Mouse (Mus musculus) intestine, postnatal 0 days (tissue): Measurements from ENCODE around the gene Cant1. TPM values are rescaled to one million over a fixed set of nuclear protein-coding genes. Genes with fewer than 3 reads are reported as not detected.
"Not testable (repeated sequence)": the region's sequence is repeated elsewhere in the genome, so short reads cannot be mapped to it uniquely, and the experiment has no call there.

Experiments used
- ATAC-seq: fragments of 200-750 bp; cut with Nextera tagmentation; 2 replicates; pipeline ENCODE4 v1.8.0; 2017; ENCODE audit warnings: mild to moderate bottlenecking, moderate TSS enrichment, moderate library complexity
- H3K27ac ChIP-seq: fragments of 300-500 bp; sonication (generic); 2 replicates; pipeline ENCODE4 v1.5.1; 2014; ENCODE audit warnings: mild to moderate bottlenecking, low read depth, low read length, moderate library complexity
- H3K27me3 ChIP-seq: fragments of 300-500 bp; sonication (generic); replicated peaks from 2 replicates; pipeline ENCODE4 v1.6.1; 2014; ENCODE audit warnings: low read length, mixed read lengths; ENCODE audit not compliant: control insufficient read depth, insufficient read depth
- H3K36me3 ChIP-seq: fragments of 300-500 bp; sonication (generic); 2 replicates; pipeline ENCODE4 v1.6.1; 2014; ENCODE audit warnings: mild to moderate bottlenecking, moderate library complexity; ENCODE audit not compliant: control insufficient read depth, insufficient read depth
- H3K4me1 ChIP-seq: fragments of 300-500 bp; sonication (generic); replicated peaks from 2 replicates; pipeline ENCODE4 v1.6.1; 2014; ENCODE audit warnings: antibody characterized with exemption, low read length, mixed read lengths; ENCODE audit not compliant: control insufficient read depth, insufficient read depth
- H3K4me2 ChIP-seq: fragments of 300-500 bp; sonication (generic); replicated peaks from 2 replicates; pipeline ENCODE4 v1.6.1; 2014; ENCODE audit warnings: low read depth, mild to moderate bottlenecking, moderate library complexity
- H3K4me3 ChIP-seq: fragments of 300-500 bp; sonication (generic); 2 replicates; pipeline ENCODE4 v1.5.1; 2014; ENCODE audit warnings: low read depth, low read length
- H3K9ac ChIP-seq: fragments of 300-500 bp; sonication (generic); 2 replicates; pipeline ENCODE4 v1.6.1; 2014; ENCODE audit warnings: mild to moderate bottlenecking, low read depth, low read length
- H3K9me3 ChIP-seq: fragments of 300-500 bp; sonication (generic); 2 replicates; pipeline ENCODE4 v1.6.1; 2016; ENCODE audit warnings: mixed run types; ENCODE audit not compliant: control insufficient read depth
- CTCF ChIP-seq: sonication (generic); IDR thresholded peaks from 2 replicates; pipeline ENCODE4 v1.5.1; 2016; ENCODE audit warnings: low read depth, mild to moderate bottlenecking, control low read depth, antibody characterized with exemption, moderate library complexity
- WGBS: fragments of 180-500 bp; shearing (Covaris S2); extraction: QIAGEN DNeasy Blood & Tissue Kit; methylation state at CpG from one replicate; pipeline ENCODE4 v1.1.7; 2014; 5-methylcytosine and 5-hydroxymethylcytosine counted together
- polyA plus RNA-seq: library from polyadenylated mRNA; unstranded; fragments of >200 nt; fragmentation: Nextera tagmentation; extraction: Ambion mirVana; gene quantifications from 2 replicates; pipeline ENCODE4 v1.2.1, GENCODE M21; 2015

The Cant1 gene
- polyA plus RNA-seq, 1 experiment from 2014 or later = 35.0 TPM

DNA sequence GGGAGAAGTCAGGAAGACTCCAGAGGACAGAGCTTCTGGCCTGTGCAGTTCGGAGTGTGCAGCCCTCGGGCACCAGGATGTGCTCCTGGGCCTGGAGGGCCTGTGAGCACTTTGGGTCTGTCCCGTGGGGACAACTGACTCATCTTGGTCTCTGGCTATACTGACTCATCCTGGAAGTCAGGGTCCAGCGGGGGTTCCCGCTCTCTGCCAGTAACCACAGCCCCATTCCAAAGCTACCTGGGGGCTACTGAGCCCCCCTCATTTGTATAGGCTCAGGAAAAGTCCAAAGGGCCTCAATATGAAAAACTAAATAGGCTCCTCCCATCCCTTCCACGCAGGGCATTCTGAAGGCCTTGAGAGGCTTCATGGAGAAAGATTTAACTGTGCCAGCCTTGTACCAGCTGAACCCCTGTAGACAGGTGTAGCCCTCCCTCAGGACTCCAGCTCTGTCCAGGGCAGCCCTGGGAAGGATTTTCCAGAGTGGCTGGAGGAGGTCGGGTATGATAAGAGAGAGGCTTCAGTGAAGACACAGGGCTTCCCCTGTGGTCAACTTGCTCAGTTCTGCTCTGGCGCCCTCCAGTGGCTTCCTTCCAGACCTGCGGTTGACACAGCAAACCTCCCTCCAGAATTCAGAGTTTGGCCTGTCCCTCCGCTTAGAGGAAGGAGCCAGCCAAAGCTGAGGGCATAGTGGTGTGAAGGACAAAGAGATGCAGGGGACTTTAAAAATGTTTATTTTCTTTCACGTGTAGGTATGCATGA is 39.5 kb downstream of the Cant1 start:
- H3K27me3 ChIP-seq = no peaks in the 10 kb centered on the region
- no peak overlapping the region for H3K27ac ChIP-seq
- H3K9ac ChIP-seq = no peak overlapping the region
- no peaks in the 10 kb centered on the region for H3K36me3 ChIP-seq
- H3K4me2 ChIP-seq = no peak overlapping the region
- H3K4me3 ChIP-seq = no peak overlapping the region
- 37% methylated on average over 11 of the region's 11 CpGs for WGBS
- H3K4me1 ChIP-seq = no peaks in the 10 kb centered on the region
- no peaks in the 10 kb centered on the region for H3K9me3 ChIP-seq
- 0 out of 2 replicates have a peak, but pooled peaks have one; percentile 13 for ATAC-seq
- peak; percentile 91 for TF ChIP-seq CTCF

DNA sequence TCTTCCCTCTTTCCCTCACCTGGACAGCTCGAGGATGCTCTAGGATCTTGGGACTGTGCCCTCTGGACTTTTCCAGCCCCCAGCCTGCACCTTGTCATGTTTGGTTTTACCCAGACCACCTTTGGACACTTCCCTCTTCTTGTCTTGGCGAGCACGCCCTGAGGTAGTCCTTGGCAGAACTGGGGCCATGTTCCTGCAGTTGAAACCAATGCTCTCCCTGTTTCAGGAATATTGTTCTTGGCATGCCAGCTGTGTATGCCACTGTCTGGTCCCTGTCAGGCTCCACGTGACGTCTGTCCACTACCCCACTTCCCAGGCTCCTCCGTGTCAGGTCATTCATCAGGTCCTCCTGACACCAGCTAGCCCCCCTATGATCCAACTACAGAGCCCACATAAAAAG is 40.2 kb downstream of the Cant1 start:
- Histone ChIP-seq H3K4me3 (no peak overlapping the region), H3K4me1 (no peaks in the 10 kb centered on the region), H3K27me3 (no peaks in the 10 kb centered on the region), H3K9ac (no peak overlapping the region), H3K9me3 (no peaks in the 10 kb centered on the region), H3K36me3 (no peaks in the 10 kb centered on the region), H3K27ac (no peak overlapping the region), H3K4me2 (no peak overlapping the region)
- no peak for TF ChIP-seq CTCF
- 88% methylated on average over 6 of the region's 6 CpGs for WGBS
- ATAC-seq = no peak

DNA sequence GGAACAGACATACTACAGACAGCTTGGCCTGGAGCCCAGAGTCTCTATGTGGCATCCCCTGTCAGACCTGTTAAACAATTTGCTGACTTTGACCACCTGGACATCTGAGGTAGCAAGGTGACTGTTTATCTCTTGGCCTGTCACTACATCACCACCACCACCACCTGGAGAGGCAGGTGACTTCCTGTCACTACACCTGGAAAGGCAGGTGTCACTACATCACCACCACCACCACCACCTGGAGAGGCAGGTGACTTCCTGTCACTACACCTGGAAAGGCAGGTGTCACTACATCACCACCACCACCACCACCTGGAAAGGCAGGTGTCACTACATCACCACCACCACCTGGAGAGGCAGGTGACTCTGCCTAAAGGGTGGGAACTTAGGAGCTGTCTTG is 42.6 kb downstream of the Cant1 start:
- H3K9me3 ChIP-seq, H3K27me3 ChIP-seq, H3K9ac ChIP-seq, H3K4me3 ChIP-seq, H3K4me1 ChIP-seq, H3K27ac ChIP-seq, H3K36me3 ChIP-seq, ATAC-seq, H3K4me2 ChIP-seq: not testable (repeated sequence)

DNA sequence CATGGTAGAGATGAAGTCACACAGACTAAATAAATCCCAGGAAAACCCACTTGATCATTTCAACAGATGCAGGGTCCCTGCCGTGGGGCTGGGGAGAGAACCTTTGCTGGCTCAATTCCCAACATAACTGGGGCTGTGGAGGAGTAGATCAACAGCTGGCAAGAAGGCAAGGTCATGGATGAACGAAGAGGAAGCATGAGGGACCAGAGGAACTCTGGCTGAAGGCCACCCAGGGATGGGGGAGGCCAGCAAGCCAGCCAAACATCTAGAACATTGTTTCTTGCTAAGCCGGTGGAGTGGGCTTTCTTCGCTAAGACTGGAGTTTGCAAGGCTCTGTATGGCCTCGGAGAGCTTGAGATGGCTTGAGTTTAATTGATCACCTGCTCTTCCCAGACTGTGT is 43.0 kb downstream of the Cant1 start:
- no peaks in the 10 kb centered on the region for H3K9me3 ChIP-seq
- H3K4me3 ChIP-seq = no peak overlapping the region
- H3K9ac ChIP-seq = no peak overlapping the region
- no peaks in the 10 kb centered on the region for H3K27me3 ChIP-seq
- ATAC-seq = no peak
- 67% methylated on average over 5 of the region's 5 CpGs for WGBS
- H3K4me2 ChIP-seq = no peak overlapping the region
- no peak overlapping the region for H3K27ac ChIP-seq
- no peaks in the 10 kb centered on the region for H3K36me3 ChIP-seq
- no peaks in the 10 kb centered on the region for H3K4me1 ChIP-seq
- TF ChIP-seq CTCF = no peak

DNA sequence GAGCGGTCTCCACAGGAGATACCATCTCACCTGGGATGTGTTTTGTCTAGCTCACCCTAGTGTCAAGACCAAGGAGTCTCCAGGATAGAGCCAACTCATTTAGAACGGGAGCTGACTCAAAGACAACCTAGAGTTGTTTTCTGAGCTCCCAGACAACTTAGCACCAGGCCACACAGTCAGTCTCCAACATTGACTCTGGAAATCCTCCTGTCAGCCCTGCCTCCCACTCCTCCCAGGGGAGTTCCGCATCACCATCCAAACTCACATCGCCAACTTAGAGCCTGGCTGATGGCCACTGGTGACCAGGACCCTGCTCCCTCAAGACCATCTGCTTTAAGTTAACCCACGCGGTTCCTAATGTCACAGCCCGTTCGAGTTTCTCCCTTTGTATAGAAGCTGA is 43.4 kb downstream of the Cant1 start:
- Histone ChIP-seq H3K27ac (no peak overlapping the region), H3K36me3 (no peaks in the 10 kb centered on the region), H3K4me2 (no peak overlapping the region), H3K4me1 (no peaks in the 10 kb centered on the region), H3K9me3 (no peaks in the 10 kb centered on the region), H3K4me3 (no peak overlapping the region), H3K9ac (no peak overlapping the region), H3K27me3 (no peaks in the 10 kb centered on the region)
- ATAC-seq = no peak
- WGBS = 86% methylated on average over 8 of the region's 8 CpGs
- no peak for TF ChIP-seq CTCF

DNA sequence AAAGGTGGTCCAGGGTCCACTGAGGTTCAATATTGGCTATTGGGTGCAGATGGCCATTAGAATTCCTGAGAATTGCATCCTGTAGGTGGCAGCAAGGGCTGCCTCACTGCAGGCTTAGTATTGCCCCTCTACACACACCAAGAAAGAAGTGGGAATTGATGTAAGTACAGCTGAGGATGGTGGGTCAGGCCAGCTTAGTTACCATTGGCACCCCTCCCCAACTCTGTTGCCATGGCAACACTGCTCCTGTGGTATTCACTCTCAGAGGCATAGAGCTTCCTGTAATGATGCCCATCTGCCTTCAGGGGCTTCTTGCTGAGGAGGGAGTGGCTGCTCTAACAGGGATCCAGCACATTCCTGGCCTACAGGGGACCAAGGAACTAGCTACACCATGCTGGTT is 43.9 kb downstream of the Cant1 start:
- H3K4me2 ChIP-seq = no peak overlapping the region
- H3K27ac ChIP-seq = no peak overlapping the region
- H3K36me3 ChIP-seq = no peaks in the 10 kb centered on the region
- H3K9ac ChIP-seq = no peak overlapping the region
- H3K4me1 ChIP-seq = no peaks in the 10 kb centered on the region
- no peak for ATAC-seq
- no peak overlapping the region for H3K4me3 ChIP-seq
- no peaks in the 10 kb centered on the region for H3K9me3 ChIP-seq
- TF ChIP-seq CTCF = peak; percentile 45
- no peaks in the 10 kb centered on the region for H3K27me3 ChIP-seq

DNA sequence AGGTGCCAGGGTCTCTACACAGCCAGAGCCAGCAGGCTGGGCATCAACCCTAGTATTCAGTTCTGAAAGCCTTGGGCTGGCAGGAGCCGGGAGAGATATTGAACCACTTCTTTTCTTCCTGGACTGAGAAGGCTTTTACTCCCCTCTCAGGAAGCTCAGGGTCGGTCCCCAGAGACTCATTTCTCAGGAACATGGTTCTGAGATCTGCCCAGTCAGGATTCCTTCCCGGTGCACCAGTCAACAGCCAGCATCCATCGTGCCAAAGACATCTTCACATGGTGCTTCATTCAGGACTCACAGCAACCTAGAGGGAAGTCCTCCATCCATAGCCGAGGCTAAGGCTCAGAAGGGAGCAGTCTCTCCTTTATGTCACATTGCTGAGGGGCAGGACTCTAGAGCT is 44.4 kb downstream of the Cant1 start:
- H3K9ac ChIP-seq = no peak overlapping the region
- H3K4me1 ChIP-seq = no peaks in the 10 kb centered on the region
- ATAC-seq = no peak
- H3K9me3 ChIP-seq = no peaks in the 10 kb centered on the region
- H3K27ac ChIP-seq = no peak overlapping the region
- no peak for TF ChIP-seq CTCF
- 68% methylated on average over 5 of the region's 5 CpGs for WGBS
- H3K36me3 ChIP-seq = no peaks in the 10 kb centered on the region
- H3K27me3 ChIP-seq = no peaks in the 10 kb centered on the region
- no peak overlapping the region for H3K4me3 ChIP-seq
- H3K4me2 ChIP-seq = no peak overlapping the region
